Mouse (Mus musculus) lung, postnatal 0 days (tissue): ENCODE results near the gene Rhoj. TPM values are rescaled to one million over a fixed set of nuclear protein-coding genes. Genes with fewer than 3 reads are reported as not detected.
"Not testable (repeated sequence)": the region's sequence is repeated elsewhere in the genome, so short reads cannot be mapped to it uniquely, and the experiment has no call there.

ENCODE experiments used
- ATAC-seq: fragments of 200-750 bp; cut with Nextera tagmentation; 2 replicates; pipeline ENCODE4 v1.8.0; 2017; ENCODE audit warnings: moderate library complexity
- DNase-seq: peaks from one replicate; pipeline ENCODE4 v3.0.0-alpha.2; 2016; ENCODE audit warnings: low spot score
- H3K27ac ChIP-seq: fragments of 300-500 bp; sonication (generic); 2 replicates; pipeline ENCODE4 v1.5.1; 2014; ENCODE audit warnings: antibody characterized with exemption, mild to moderate bottlenecking, low read length, mixed read lengths
- H3K27me3 ChIP-seq: fragments of 300-500 bp; sonication (generic); replicated peaks from 2 replicates; pipeline ENCODE4 v1.6.1; 2014; ENCODE audit warnings: low read length, mixed read lengths; ENCODE audit not compliant: insufficient read depth
- H3K36me3 ChIP-seq: fragments of 300-500 bp; sonication (generic); 2 replicates; pipeline ENCODE4 v1.6.1; 2014; ENCODE audit warnings: low read length, mixed read lengths; ENCODE audit not compliant: insufficient read depth
- H3K4me1 ChIP-seq: fragments of 300-500 bp; sonication (generic); 2 replicates; pipeline ENCODE4 v1.6.1; 2014; ENCODE audit warnings: antibody characterized with exemption, low read depth, low read length, mixed read lengths; ENCODE audit not compliant: insufficient read depth
- H3K4me2 ChIP-seq: fragments of 300-500 bp; sonication (generic); replicated peaks from 2 replicates; pipeline ENCODE4 v1.6.1; 2014; ENCODE audit warnings: low read depth, mild to moderate bottlenecking, low read length, moderate library complexity, mixed read lengths
- H3K4me3 ChIP-seq: fragments of 300-500 bp; sonication (generic); 2 replicates; pipeline ENCODE4 v1.5.1; 2014; ENCODE audit warnings: low read depth, low read length
- H3K9ac ChIP-seq: fragments of 300-500 bp; sonication (generic); replicated peaks from 2 replicates; pipeline ENCODE4 v1.6.1; 2014; ENCODE audit warnings: low read depth, mild to moderate bottlenecking
- H3K9me3 ChIP-seq: fragments of 300-500 bp; sonication (generic); 2 replicates; pipeline ENCODE4 v1.6.1; 2016; ENCODE audit warnings: low read length, mixed read lengths
- CTCF ChIP-seq: IDR thresholded peaks from 2 replicates; pipeline ENCODE4 v1.5.1; 2016; ENCODE audit warnings: antibody characterized with exemption, mild to moderate bottlenecking
- EP300 ChIP-seq: IDR thresholded peaks from 2 replicates; pipeline ENCODE4 v1.6.1; 2016; ENCODE audit warnings: antibody characterized with exemption, mild to moderate bottlenecking, control low read depth
- WGBS: fragments of 180-500 bp; shearing (Covaris S2); extraction: QIAGEN DNeasy Blood & Tissue Kit; methylation state at CpG from one replicate; pipeline ENCODE4 v1.1.7; 2014; 5-methylcytosine and 5-hydroxymethylcytosine counted together
- polyA plus RNA-seq: library from polyadenylated mRNA; unstranded; fragments of >200 nt; fragmentation: Nextera tagmentation; extraction: Ambion mirVana; gene quantifications from 2 replicates; pipeline ENCODE4 v1.2.1, GENCODE M21; 2015

Gene Rhoj
- polyA plus RNA-seq, 1 experiment from 2014 or later = 102 TPM

- H3K9me3 ChIP-seq = no peaks in the 10 kb centered on the region
- ATAC-seq (no peak), DNase-seq (no peak)
- TF ChIP-seq EP300 (no peak), CTCF (no peak)
- no peak overlapping the region for H3K27ac ChIP-seq
- no peak overlapping the region for H3K9ac ChIP-seq
- H3K4me2 ChIP-seq = no peak overlapping the region
- H3K4me1 ChIP-seq = no peaks in the 10 kb centered on the region
- no peaks in the 10 kb centered on the region for H3K27me3 ChIP-seq
- no peak overlapping the region for H3K4me3 ChIP-seq
- 54% methylated on average over 7 of the region's 7 CpGs for WGBS
- H3K36me3 ChIP-seq = no peaks in the 10 kb centered on the region
These were observed 116.2 kb downstream of the Rhoj start for GRCm38 (mm10) chr12:75424359-75424758.

GRCm38 (mm10) chr12:75424817-75425216, 116.7 kb downstream of the Rhoj start:
- no peaks in the 10 kb centered on the region for H3K4me1 ChIP-seq
- H3K9me3 ChIP-seq = no peaks in the 10 kb centered on the region
- TF ChIP-seq EP300 = no peak
- no peak for TF ChIP-seq CTCF
- H3K4me3 ChIP-seq = no peak overlapping the region
- H3K9ac ChIP-seq = no peak overlapping the region
- no peaks in the 10 kb centered on the region for H3K36me3 ChIP-seq
- no peak for ATAC-seq
- DNase-seq = no peak
- no peak overlapping the region for H3K4me2 ChIP-seq
- H3K27me3 ChIP-seq = no peaks in the 10 kb centered on the region
- no peak overlapping the region for H3K27ac ChIP-seq
- 88% methylated on average over 4 of the region's 4 CpGs for WGBS

GRCm38 (mm10) chr12:75425882-75426281, 117.8 kb downstream of the Rhoj start:
- Histone ChIP-seq H3K27ac (no peak overlapping the region), H3K36me3 (no peaks in the 10 kb centered on the region), H3K9ac (no peak overlapping the region), H3K4me3 (no peak overlapping the region), H3K4me1 (no peaks in the 10 kb centered on the region), H3K9me3 (no peaks in the 10 kb centered on the region), H3K4me2 (no peak overlapping the region), H3K27me3 (no peaks in the 10 kb centered on the region)
- 78% methylated on average over 7 of the region's 7 CpGs for WGBS
- no peak for ATAC-seq
- TF ChIP-seq CTCF = no peak
- no peak for TF ChIP-seq EP300
- DNase-seq = no peak

- Histone ChIP-seq H3K9ac (no peak overlapping the region), H3K9me3 (no peaks in the 10 kb centered on the region), H3K4me3 (no peak overlapping the region), H3K27ac (no peak overlapping the region), H3K4me2 (no peak overlapping the region), H3K36me3 (no peaks in the 10 kb centered on the region), H3K27me3 (no peaks in the 10 kb centered on the region), H3K4me1 (no peaks in the 10 kb centered on the region)
- TF ChIP-seq CTCF = no peak
- WGBS = 83% methylated on average over 6 of the region's 6 CpGs
- no peak for ATAC-seq
- DNase-seq = no peak
These were observed 120.6 kb downstream of the Rhoj start for GRCm38 (mm10) chr12:75428719-75429118.

- TF ChIP-seq CTCF = no peak
- no peak for TF ChIP-seq EP300
- Histone ChIP-seq H3K4me2 (no peak overlapping the region), H3K9me3 (no peaks in the 10 kb centered on the region), H3K27me3 (no peaks in the 10 kb centered on the region), H3K27ac (no peak overlapping the region), H3K9ac (no peak overlapping the region), H3K4me1 (no peaks in the 10 kb centered on the region), H3K36me3 (no peaks in the 10 kb centered on the region), H3K4me3 (no peak overlapping the region)
- 71% methylated on average over 1 of the region's 1 CpGs for WGBS
- no peak for ATAC-seq
- no peak for DNase-seq
These were observed 121.7 kb downstream of the Rhoj start for GRCm38 (mm10) chr12:75429685-75430396.

- not testable (repeated sequence) for H3K9ac ChIP-seq, H3K4me3 ChIP-seq, ATAC-seq, H3K4me2 ChIP-seq, DNase-seq, H3K9me3 ChIP-seq, H3K27ac ChIP-seq, H3K4me1 ChIP-seq, H3K27me3 ChIP-seq, H3K36me3 ChIP-seq
- WGBS = 86% methylated on average over 6 of the region's 6 CpGs
These were observed 124.3 kb downstream of the Rhoj start for GRCm38 (mm10) chr12:75432400-75432799.

GRCm38 (mm10) chr12:75446245-75446644, 138.1 kb downstream of the Rhoj start:
- no peak overlapping the region for H3K4me3 ChIP-seq
- no peaks in the 10 kb centered on the region for H3K9me3 ChIP-seq
- no peaks in the 10 kb centered on the region; the same call in 1 of the 2 replicates for H3K4me1 ChIP-seq
- peak; percentile 39 for ATAC-seq
- no peaks in the 10 kb centered on the region for H3K27me3 ChIP-seq
- H3K9ac ChIP-seq = no peak overlapping the region
- DNase-seq = peak; percentile 74
- no peak overlapping the region for H3K27ac ChIP-seq
- H3K4me2 ChIP-seq = no peak overlapping the region
- H3K36me3 ChIP-seq = peaks cover under 1% of the 10 kb centered on the region; the same call in 1 of the 2 replicates
- TF ChIP-seq CTCF (no peak), EP300 (no peak)
- 62% methylated on average over 7 of the region's 7 CpGs for WGBS
